Mouse (Mus musculus): Measurements from ENCODE around the gene Acsf2. TPM values are rescaled to one million over a fixed set of nuclear protein-coding genes. Genes with fewer than 3 reads are reported as not detected.
"Not testable (repeated sequence)": the region's sequence is repeated elsewhere in the genome, so short reads cannot be mapped to it uniquely, and the experiment has no call there.

The Acsf2 gene
- total and polyA plus RNA-seq, 3 experiments: 2.8 to 13.1 TPM; not detected in 1

DNA sequence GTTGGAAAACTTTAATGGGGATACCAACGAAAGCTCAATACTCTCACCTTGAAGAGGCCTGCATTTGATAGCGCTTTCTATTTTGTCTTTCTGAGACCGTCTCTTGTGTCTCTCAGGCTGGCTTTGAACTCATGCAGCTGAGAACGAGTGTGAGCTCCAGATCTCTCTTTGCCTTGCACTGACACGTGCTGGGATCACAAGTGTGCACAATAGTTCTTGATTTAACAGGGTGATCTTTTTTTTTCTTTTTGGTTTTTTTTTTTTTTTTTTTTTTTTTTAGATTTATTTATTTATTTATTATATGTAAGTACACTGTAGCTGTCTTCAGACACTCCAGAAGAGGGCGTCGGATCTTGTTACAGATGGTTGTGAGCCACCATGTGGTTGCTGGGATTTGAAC, 49.6 kb upstream of the Acsf2 start:
- not testable (repeated sequence) for DNase-seq (ENCODE audit: low read depth, low spot score); H3K27ac ChIP-seq (ENCODE audit: control insufficient read depth, low read depth, low read length); H3K4me1 ChIP-seq (ENCODE audit: control insufficient read depth in 1 of 2, insufficient read depth in 2 of 2, low read length in 2 of 2); H3K9me3 ChIP-seq (replicated peaks; ENCODE audit: insufficient read depth, low read length); H3K4me3 ChIP-seq (ENCODE audit: control insufficient read depth in 1 of 2, insufficient read depth in 1 of 2, low read depth in 2 of 2, low read length in 2 of 2); H3K9ac ChIP-seq (ENCODE audit: control insufficient read depth, low read depth, low read length, poor library complexity, severe bottlenecking); H3K27me3 ChIP-seq (ENCODE audit: control insufficient read depth in 1 of 2, insufficient read depth in 2 of 2, low read length in 2 of 2)
- TF ChIP-seq ZNF384 (IDR thresholded peaks at IDR 0.05; ENCODE audit: low read depth, low read length): peak; percentile 66
- H3K79me2 ChIP-seq (ENCODE audit: control insufficient read depth, insufficient read depth, low read length, poor library complexity): peaks cover 28% of the 10 kb centered on the region
- H3K36me3 ChIP-seq (ENCODE audit: control insufficient read depth in 1 of 2, insufficient read depth in 2 of 2, low read length in 2 of 2): peaks cover 3 to 17% of the 10 kb centered on the region in 2 experiments; a peak in 2 of 4 replicates

- Histone ChIP-seq H3K4me1 (ENCODE audit: control insufficient read depth in 1 of 2, insufficient read depth in 2 of 2, low read length in 2 of 2) (no peaks in the 10 kb centered on the region), H3K79me2 (ENCODE audit: control insufficient read depth, insufficient read depth, low read length, poor library complexity) (no peaks in the 10 kb centered on the region), H3K9me3 (replicated peaks; ENCODE audit: insufficient read depth, low read length) (no peaks in the 10 kb centered on the region), H3K9ac (ENCODE audit: control insufficient read depth, low read depth, low read length, poor library complexity, severe bottlenecking) (no peak overlapping the region), H3K27me3 (ENCODE audit: control insufficient read depth in 1 of 2, insufficient read depth in 2 of 2, low read length in 2 of 2) (no peaks in the 10 kb centered on the region), H3K36me3 (ENCODE audit: control insufficient read depth in 1 of 2, insufficient read depth in 2 of 2, low read length in 2 of 2) (peaks cover 0 to 8% of the 10 kb centered on the region in 2 experiments; a peak in 2 of 4 replicates), H3K4me3 (ENCODE audit: control insufficient read depth in 1 of 2, insufficient read depth in 1 of 2, low read depth in 2 of 2, low read length in 2 of 2) (no peak overlapping the region), H3K27ac (ENCODE audit: control insufficient read depth, low read depth, low read length) (no peak overlapping the region)
- no peak for TF ChIP-seq ZNF384 (IDR thresholded peaks at IDR 0.05; ENCODE audit: low read depth, low read length)
- no peak for TF ChIP-seq HCFC1 (IDR thresholded peaks at IDR 0.05; ENCODE audit: low read depth, low read length)
- TF ChIP-seq CTCF (IDR thresholded peaks at IDR 0.05 in 2 of 3, conservative IDR thresholded peaks at IDR 0.05 in 1 of 3; ENCODE audit: control insufficient read depth in 1 of 3, insufficient read depth in 1 of 3, low read depth in 2 of 3, low read length in 3 of 3, poor library complexity in 1 of 3, severe bottlenecking in 1 of 3): no peak
- no peak for TF ChIP-seq SIN3A (IDR thresholded peaks at IDR 0.05; ENCODE audit: low read length)
- TF ChIP-seq MEF2A (IDR thresholded peaks at IDR 0.05; ENCODE audit: extremely low read depth, insufficient replicate concordance, low read depth, low read length, poor library complexity, severe bottlenecking): no peak
- no peak for TF ChIP-seq MXI1 (IDR thresholded peaks at IDR 0.05; ENCODE audit: low read depth, low read length)
- TF ChIP-seq NRF1 (IDR thresholded peaks at IDR 0.05; ENCODE audit: insufficient read depth, low read depth, low read length, poor library complexity, severe bottlenecking): no peak
- no peak for TF ChIP-seq ETS1 (IDR thresholded peaks at IDR 0.05; ENCODE audit: low read depth, low read length)
- peak in 1 of 2 experiments; percentile 34; a peak in 2 of 4 replicates for TF ChIP-seq POLR2A (IDR thresholded peaks at IDR 0.05; ENCODE audit: control insufficient read depth in 1 of 2, insufficient read depth in 1 of 2, low read depth in 1 of 2, low read length in 2 of 2, poor library complexity in 1 of 2)
- no peak for TF ChIP-seq GABPA (IDR thresholded peaks at IDR 0.05; ENCODE audit: low read depth, low read length)
- TF ChIP-seq POLR2AphosphoS5 (IDR thresholded peaks at IDR 0.05; ENCODE audit: borderline replicate concordance, low read depth, low read length): 0 out of 2 replicates have a peak, but pooled peaks have one; percentile 29
- no peak for TF ChIP-seq MYC (IDR thresholded peaks at IDR 0.05; ENCODE audit: low read depth, low read length)
- no peak for TF ChIP-seq UBTF (IDR thresholded peaks at IDR 0.05; ENCODE audit: borderline replicate concordance, insufficient read depth, low read depth, low read length)
- TF ChIP-seq MAFK (IDR thresholded peaks at IDR 0.05; ENCODE audit: borderline replicate concordance, low read depth, low read length): no peak
- peak; percentile 55; the same call in 1 of the 2 replicates for TF ChIP-seq POLR2AphosphoS2 (IDR thresholded peaks at IDR 0.05; ENCODE audit: low read length)
- no peak for TF ChIP-seq EP300 (IDR thresholded peaks at IDR 0.05; ENCODE audit: low read depth in 1 of 2, low read length in 2 of 2)
- TF ChIP-seq E2F4 (IDR thresholded peaks at IDR 0.05; ENCODE audit: borderline replicate concordance, low read depth, low read length): no peak
- TF ChIP-seq RCOR1 (IDR thresholded peaks at IDR 0.05; ENCODE audit: low read depth, low read length): no peak
- no peak for TF ChIP-seq TAL1 (IDR thresholded peaks at IDR 0.05; ENCODE audit: low read length)
- no peak for TF ChIP-seq TBP (IDR thresholded peaks at IDR 0.05; ENCODE audit: low read depth, low read length)
- no peak for TF ChIP-seq USF2 (IDR thresholded peaks at IDR 0.05; ENCODE audit: borderline replicate concordance in 1 of 2, insufficient read depth in 1 of 2, low read depth in 1 of 2, low read length in 2 of 2)
- TF ChIP-seq KAT2A (conservative IDR thresholded peaks at IDR 0.05; ENCODE audit: low read depth, low read length): no peak
- DNase-seq (ENCODE audit: low read depth, low spot score): no peak
These were observed 44.8 kb upstream of the Acsf2 start for GRCm38 (mm10) chr11:94646457-94646856.
